Mouse (Mus musculus) ovary, postnatal 14 days (tissue): ENCODE measurements around the gene Wfdc17.

Source experiments
- DNase-seq: peaks from one replicate; pipeline ENCODE4 v3.0.0; 2022; ENCODE audit warnings: low spot score

The Wfdc17 gene

DNA sequence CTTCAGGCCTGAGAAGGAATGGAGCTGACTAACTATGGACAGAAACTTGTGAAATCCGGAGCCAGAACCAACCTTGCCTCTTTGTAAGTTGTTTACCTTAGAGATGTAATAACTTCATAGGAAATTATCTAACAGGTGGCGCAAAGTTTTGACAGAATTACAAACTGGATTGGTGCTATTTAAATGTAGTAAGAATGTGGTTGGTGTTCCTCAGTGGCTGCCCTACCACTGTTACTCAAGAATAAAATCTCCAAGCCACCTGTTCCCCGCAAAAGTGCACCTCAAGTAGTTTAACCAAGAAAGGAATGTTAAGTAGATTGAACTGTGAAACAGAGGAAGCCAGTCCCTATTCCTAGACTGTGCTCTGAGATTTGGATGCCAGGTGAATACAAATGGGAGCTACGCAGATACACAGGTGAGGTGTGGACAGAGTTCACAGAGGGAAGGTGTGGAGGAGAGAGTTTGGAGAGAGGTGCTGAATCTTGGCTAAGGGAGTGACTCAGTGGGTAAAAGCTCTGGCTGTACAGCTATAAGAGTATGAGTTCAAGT, 36.7 kb downstream of the Wfdc17 start:
- no peak for DNase-seq

DNA sequence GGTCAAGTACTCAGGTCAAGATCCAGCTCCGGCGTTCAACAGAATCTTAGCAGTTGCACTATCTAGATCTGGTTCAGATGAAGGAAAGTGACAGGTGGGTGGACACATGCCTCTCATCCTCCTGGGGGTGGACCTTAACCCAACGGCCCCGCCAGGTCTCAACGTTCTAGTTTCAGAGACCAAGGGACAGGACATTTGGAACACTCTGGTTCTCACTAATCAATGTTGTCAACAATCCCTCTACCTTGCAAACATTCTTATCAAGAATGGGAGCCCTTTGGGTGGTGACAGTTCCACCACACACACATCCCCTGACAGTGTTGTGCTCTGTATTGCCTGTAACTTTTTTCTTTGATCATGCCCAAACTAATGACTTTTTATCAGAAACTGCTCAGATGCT, 38.0 kb downstream of the Wfdc17 start:
- no peak for DNase-seq

DNA sequence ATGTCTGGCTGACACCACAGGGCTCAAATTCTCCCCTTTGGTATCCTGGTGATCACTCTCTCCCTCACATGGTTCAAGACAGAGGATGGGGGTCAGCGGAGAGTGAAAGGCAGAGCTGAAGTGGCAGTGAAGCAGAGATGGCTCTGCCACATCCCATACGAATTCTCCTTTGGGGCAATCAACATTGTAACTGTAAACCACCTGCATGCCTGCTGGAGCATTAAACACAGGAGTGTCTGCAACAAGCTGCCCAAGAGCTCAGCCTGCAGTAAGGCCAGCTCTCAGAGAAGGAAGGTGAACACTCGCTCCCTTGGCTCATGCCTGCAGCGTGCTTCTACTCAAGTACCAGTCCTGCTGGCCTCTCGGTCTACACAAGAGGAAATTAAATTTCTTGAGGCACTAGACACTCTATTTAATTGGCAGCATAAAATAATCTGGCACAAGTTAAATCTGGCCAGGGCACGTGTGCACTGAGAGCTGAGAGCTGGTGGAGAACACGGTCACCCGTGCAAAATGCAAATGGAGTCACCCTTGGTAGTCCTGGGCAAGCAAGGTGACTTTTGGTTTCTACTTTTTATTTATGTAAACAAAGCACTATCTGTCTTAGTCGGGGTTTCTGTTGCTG, 39.1 kb downstream of the Wfdc17 start:
- no peak for DNase-seq

DNA sequence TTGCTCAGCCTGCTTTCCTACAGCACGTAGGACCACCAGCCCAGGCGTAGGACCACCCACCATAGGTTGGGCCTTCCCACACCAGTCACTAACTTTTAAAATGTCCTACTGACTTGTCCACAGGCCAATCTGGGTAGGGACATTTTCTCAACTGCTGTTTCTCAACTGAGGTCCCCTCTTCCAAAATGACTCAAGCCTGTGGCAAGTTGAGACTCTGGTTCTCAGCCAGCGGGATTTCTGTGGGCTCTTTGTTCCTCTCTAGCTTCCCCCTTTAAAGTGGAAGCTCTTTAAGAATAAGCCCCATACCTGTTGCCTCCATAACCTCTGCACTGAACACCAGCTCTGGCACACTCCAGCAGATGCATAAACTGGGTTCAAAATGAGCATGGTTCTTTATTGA, 39.7 kb downstream of the Wfdc17 start:
- no peak for DNase-seq

DNA sequence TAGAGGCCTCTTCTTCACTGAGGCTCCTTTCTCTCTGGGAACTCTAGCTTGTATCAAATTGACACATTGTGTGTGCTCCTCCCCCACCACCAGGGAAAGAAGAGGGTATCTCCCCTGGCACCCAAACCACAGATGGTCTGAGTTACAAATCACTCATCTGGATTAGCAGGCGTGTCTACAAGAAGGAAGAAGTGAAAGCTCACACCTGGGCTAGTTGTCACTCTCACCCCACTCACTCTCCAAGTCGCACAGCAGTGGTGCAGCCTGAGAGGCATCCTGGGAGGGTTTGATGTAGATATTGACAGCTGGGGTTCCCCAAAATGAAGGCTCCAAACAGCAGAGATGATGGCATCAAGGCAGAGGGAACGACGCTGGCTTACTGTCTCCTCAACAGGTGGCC, 42.4 kb downstream of the Wfdc17 start:
- DNase-seq, result no peak

DNA sequence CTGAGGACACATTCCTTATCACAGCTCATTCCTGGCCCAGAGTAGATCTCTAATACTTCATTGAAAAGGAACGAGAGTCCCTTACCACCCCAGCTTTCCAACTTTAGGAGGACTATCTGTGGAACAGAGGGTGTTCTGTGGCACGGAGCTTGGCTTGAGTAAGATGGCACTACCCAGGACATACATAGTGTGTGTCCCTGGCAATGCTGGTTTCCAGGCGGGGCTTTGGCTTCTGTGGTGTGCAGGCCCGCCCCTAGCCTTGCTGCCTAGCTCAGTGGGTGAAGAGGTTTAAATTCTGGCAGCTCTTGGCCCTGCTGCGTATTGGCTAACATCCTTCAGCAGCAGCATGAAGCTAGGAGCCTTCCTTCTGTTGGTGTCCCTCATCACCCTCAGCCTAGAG, 42.9 kb downstream of the Wfdc17 start, which contains the start of gene Wfdc21:
Gene Wfdc21, plus strand, starts transcription at position 260 of the 400 bp plus-strand sequence.
- no peak for DNase-seq

DNA sequence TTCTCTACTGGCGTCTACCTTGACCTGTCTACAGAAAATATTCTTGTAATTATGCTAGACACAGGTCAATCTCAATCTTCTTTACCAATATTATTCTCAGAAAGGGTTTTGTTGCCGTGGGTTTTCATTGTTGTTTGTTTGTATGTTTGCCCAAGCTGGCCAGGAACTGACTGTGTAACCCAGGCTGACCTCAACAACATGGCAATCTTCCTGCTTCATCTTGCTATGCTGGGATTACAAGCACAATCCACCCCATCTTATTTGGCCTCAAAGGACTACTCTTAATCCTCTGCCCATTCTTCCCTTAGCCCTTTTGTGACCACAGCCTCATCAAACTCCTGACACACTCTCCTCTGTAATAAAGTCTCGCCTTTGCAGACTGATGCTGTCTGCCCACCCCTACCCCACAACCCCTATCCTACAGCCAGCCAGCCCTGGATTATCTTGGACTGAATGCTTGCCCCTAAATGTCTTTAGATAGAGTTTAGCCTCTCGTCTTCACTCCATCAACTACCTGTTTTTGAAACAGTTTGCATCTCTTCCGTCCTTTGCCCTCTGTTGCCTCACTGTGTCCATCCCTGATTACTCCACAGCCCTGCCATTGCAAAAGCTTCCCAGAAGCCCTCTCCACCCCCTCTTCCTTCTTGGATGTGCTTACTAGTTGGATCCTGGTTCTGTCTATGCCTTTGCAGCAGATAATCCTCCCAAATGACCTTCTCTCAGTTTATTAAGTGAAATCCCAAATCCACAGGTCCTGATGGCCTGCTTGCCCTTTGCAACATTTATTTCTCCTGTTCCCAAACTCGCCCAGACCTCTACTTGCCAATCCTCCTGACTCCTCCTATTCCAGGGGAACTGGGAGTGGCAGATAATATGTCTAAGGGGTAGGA, 43.8 kb downstream of the Wfdc17 start:
- DNase-seq, result no peak

DNA sequence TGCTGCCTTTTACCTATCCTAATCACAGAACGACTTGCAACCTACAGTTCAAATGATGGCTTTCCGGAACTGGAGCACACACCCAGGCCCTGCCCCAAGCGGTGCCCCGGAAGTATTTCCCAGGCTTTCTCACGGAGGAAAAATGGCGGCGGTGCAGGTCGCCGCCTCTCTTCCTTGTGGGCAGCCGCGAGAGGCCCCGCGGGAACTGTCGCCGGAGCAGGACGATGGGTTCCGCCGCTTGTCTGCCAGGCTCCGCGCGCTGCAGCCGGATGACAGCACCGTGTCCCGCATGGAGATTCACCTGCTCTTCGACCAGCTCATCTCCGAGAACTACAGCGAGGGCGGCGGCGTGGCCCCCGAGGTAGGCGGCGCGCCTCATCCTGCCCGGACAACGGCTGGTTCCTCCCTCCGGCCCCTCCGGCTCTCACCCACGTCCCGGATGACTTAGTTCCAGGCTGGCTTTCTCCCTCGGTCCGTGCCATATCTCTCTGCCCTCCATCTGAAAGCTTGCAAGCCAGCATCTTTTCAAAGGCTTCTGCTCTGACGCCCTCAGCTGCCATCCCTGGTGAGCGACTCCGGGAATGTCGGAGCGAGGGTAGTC, 49.9 kb downstream of the Wfdc17 start, which contains the start of gene Heatr6:
Gene Heatr6, plus strand, starts transcription at position 116 of the 601 bp plus-strand sequence.
- peak; percentile 84 for DNase-seq

DNA sequence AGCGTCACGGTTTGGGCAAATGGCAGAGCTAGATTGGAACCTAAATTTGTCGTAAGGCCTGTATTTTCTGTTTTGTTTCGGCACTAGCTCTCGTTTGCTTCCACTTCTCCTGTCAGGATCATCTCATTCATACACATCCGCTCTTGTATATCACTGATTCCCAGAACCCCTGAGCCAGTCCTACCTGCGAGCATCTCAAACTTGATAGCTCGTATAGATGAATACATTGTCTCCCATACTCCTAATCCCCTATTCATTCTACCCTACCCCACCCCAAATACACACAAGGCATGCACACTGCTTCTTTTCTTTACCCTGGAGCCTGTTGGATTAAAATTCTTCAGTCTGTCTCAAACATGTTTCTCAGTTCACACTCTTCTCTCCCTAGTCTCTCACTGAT, 50.4 kb downstream of the Wfdc17 start:
- no peak for DNase-seq
